ENCODE assay signal across 30 mouse cellular contexts in genomic region chr2:70723610-70724243, GRCm38 (mm10).
"Had no signal": no experiment of that assay in that cellular context is flagged by ENCODE, and none has a peak within 500 bp of the region (broad histone marks: within the 10 kb centered on the region; RNA-seq: fewer than 3 reads in every experiment).

No protein-coding gene starts in this region.

- H3K27ac ChIP-seq: limb, embryonic 10.5 days; limb, embryonic 12.5 days; limb, embryonic 13.5 days; limb, embryonic 15.5 days; liver, embryonic 12.5 days; liver, embryonic 13.5 days; liver, embryonic 14.5 days; liver, embryonic 15.5 days; lung, embryonic 15.5 days; macrophage; midbrain, embryonic 10.5 days; midbrain, embryonic 12.5 days; midbrain, embryonic 13.5 days; midbrain, embryonic 15.5 days had no signal

- H3K4me1 ChIP-seq: limb, embryonic 10.5 days; limb, embryonic 12.5 days; limb, embryonic 13.5 days; limb, embryonic 15.5 days; liver, embryonic 12.5 days; liver, embryonic 13.5 days; liver, embryonic 15.5 days; lung, embryonic 15.5 days; midbrain, embryonic 10.5 days; midbrain, embryonic 12.5 days; midbrain, embryonic 13.5 days; midbrain, embryonic 15.5 days had no signal

- ATAC-seq: liver, embryonic 12.5 days; liver, postnatal 0 days; lung, postnatal 0 days; midbrain, embryonic 13.5 days; midbrain, embryonic 15.5 days; midbrain, embryonic 16.5 days had no signal

- H3K27me3 ChIP-seq: limb, embryonic 12.5 days; limb, embryonic 13.5 days; limb, embryonic 15.5 days; liver, embryonic 12.5 days; liver, embryonic 13.5 days; liver, embryonic 15.5 days; lung, embryonic 15.5 days; megakaryocyte, embryonic 14.5 days; midbrain, embryonic 12.5 days; midbrain, embryonic 13.5 days; midbrain, embryonic 15.5 days had no signal

- H3K4me2 ChIP-seq: limb, embryonic 12.5 days; limb, embryonic 13.5 days; limb, embryonic 15.5 days; liver, embryonic 11.5 days; liver, embryonic 12.5 days; liver, embryonic 13.5 days; liver, embryonic 15.5 days; lung, embryonic 14.5 days; lung, embryonic 15.5 days; midbrain, embryonic 12.5 days; midbrain, embryonic 13.5 days; midbrain, embryonic 15.5 days had no signal

- H3K36me3 ChIP-seq: midbrain, embryonic 15.5 days had no signal

- H3K9ac ChIP-seq: limb, embryonic 12.5 days; limb, embryonic 13.5 days; limb, embryonic 15.5 days; liver, embryonic 12.5 days; liver, embryonic 13.5 days; liver, embryonic 14.5 days; liver, embryonic 15.5 days; liver, postnatal 0 days; lung, embryonic 14.5 days; lung, embryonic 15.5 days; midbrain, embryonic 12.5 days; midbrain, embryonic 13.5 days; midbrain, embryonic 15.5 days had no signal

- DNase-seq: left cerebral cortex, postnatal 4 days; liver; liver, embryonic 13.5 days; liver, postnatal 0 days; lung, adult 18-20 months; lung, adult 2 months; lung, embryonic 14.5 days; lung, postnatal 10 days; lung, postnatal 14 days; lung, postnatal 36 days; lung, postnatal 4 days; midbrain, embryonic 14.5 days had no signal

- H3K9me3 ChIP-seq: limb, embryonic 10.5 days; limb, embryonic 12.5 days; limb, embryonic 13.5 days; limb, embryonic 15.5 days; liver, embryonic 12.5 days; liver, embryonic 13.5 days; liver, embryonic 15.5 days; lung, embryonic 15.5 days; megakaryocyte, embryonic 14.5 days; midbrain, embryonic 10.5 days; midbrain, embryonic 12.5 days; midbrain, embryonic 13.5 days; midbrain, embryonic 15.5 days had no signal

- H3K4me3 ChIP-seq: limb, embryonic 10.5 days; limb, embryonic 12.5 days; limb, embryonic 13.5 days; limb, embryonic 15.5 days; liver, embryonic 12.5 days; liver, embryonic 13.5 days; liver, embryonic 15.5 days; lung, embryonic 15.5 days; megakaryocyte, embryonic 14.5 days; midbrain, embryonic 10.5 days; midbrain, embryonic 12.5 days; midbrain, embryonic 13.5 days; midbrain, embryonic 15.5 days; myocyte had no signal
